Mouse (Mus musculus) cerebellum, postnatal 25 days (tissue): ENCODE data around the gene Olfr790.

ENCODE experiments used
- DNase-seq, 2 experiments: peaks; one replicate each; pipeline ENCODE4 v3.0.0; 2021; ENCODE audit warnings: mixed read lengths in 2 of 2

Olfr790 gene

DNA sequence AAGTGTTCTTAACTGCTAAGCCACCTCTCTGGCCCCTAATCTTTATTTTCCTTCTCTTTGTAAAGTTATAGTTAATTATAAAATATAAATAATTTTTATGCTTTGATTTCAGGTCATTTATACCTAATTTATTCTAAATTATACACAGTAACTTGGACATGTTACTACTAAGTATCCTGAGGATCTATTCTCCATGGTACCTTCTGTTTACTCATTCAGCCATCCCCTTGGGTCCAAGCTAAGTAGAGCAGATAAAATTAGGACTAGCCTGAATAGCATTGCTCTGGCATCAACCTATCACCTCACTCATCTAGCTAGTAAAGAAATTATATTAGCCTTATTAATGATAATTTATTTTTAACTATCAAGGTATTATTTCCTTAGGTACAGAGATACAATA, at the start of gene Olfr790:
Gene Olfr790 (plus strand): TSS at position 301 of the 400 bp plus-strand sequence.
- DNase-seq: no peak

DNA sequence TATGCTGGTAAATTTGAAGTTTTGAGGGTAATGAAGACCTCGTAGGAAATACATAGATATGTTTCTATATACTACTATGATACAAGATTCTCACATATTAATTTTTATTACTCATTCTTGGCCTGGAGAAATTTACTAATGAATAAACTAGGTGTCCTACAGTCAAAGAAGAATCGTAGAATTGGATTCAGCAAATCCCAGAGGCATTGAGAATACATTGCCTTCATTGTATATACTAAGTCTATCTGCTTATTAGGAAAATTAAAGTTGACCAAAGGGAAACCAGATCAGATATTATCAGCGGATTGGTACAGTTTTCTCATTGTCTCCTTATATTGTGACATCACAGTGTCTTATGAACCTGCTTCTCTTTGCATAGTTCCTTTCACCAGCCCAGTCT, 36.7 kb upstream of the Olfr790 start, which contains the start of gene Olfr787:
Gene Olfr787 (plus strand): TSS at position 301 of the 400 bp plus-strand sequence.
- no peak for DNase-seq

- no peak for DNase-seq
Measured at GRCm38 (mm10) chr10:129470698-129471097, 27.6 kb upstream of the Olfr790 start, which contains the start of gene Olfr788. Gene Olfr788 (plus strand): TSS chr10:129470998.

- no peak for DNase-seq
Measured at GRCm38 (mm10) chr10:129473256-129473655, 25.0 kb upstream of the Olfr790 start.

DNA sequence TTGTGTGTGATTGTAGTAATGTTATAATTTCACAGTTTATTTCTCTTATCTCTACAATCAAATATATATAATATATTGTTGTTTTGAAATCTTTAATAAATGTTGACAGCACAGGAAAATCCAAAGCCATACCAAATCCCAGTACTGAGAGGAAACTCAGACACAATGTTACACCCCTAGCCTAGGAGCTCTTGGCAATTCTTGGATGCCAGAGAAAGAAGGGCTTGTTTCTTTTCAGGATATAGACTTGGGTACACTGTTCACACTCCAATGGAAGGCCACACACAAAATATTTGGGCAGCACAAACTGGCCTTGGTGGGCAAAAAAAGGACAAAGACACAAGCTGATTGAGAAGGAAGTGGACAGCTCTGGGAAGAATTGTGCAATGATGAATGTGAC, 24.6 kb upstream of the Olfr790 start:
- DNase-seq: no peak

- DNase-seq: no peak
Measured at GRCm38 (mm10) chr10:129484452-129484851, 13.8 kb upstream of the Olfr790 start, which contains the start of gene Olfr789. Gene Olfr789 (plus strand): TSS chr10:129484752.

- DNase-seq: no peak
Measured at GRCm38 (mm10) chr10:129490101-129490500, 8.2 kb upstream of the Olfr790 start.

DNA sequence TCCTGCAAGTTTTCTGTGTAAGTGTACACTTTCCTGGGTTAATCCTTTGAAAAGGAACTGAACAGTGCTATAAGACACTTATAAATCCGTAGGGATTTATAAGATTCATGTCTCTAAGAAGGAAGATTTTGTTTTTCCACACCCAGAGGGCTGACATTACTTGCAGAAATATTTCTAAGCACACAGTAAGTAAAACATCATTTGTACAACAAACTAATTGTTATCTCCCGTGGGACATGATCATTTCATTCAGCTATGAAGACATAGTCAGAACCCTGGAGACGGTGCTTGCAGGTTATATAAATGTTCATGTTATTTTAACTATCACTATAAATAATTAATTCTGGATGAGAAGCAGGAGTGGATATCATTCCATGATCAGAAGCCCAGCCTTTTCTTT, 23.2 kb downstream of the Olfr790 start, which contains the start of gene Olfr791:
Gene Olfr791 (plus strand): TSS at position 301 of the 400 bp plus-strand sequence.
- no peak for DNase-seq

DNA sequence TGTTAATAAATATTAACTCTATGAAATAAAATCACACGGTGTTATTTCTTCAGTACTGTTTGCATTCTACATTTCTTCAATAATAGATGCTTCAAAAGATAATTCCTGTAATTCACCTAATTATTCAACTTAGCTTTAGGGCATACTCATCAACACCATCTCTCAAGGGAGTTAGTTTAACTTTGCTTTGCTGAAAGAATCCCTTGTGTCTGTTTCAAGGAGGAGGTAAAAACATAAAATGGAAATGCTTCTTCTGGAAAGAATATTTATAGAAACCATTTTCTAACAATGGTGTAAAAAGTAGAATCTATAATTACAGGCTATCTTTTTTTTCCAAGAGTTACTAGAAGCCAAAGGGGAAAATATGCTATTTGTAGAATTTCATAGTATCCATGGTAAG, 40.6 kb downstream of the Olfr790 start, which contains the start of gene Olfr792:
Gene Olfr792 (plus strand): TSS at position 301 of the 400 bp plus-strand sequence.
- DNase-seq: no peak

DNA sequence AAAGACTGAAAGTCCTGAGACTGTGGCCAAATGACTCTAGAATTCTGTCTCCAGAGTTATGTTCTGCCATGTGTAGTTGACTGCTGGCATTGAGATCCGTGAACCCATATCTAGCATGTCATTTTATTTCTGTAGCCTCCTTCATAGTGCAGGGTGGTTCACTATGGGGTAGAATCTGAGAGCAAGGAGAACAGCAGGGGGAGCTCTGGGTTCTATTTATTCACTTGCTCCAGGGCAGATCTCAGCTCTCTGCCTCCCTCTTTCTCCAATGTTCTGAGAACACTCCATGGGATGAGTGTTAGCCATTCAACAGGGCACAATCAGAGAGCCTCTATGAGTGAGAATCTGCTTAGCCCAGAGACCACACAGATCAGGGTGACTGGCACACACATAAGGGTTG, 51.1 kb downstream of the Olfr790 start:
- DNase-seq: no peak
